7 mouse cellular contexts compared by ENCODE assay signal in the genomic region with DNA sequence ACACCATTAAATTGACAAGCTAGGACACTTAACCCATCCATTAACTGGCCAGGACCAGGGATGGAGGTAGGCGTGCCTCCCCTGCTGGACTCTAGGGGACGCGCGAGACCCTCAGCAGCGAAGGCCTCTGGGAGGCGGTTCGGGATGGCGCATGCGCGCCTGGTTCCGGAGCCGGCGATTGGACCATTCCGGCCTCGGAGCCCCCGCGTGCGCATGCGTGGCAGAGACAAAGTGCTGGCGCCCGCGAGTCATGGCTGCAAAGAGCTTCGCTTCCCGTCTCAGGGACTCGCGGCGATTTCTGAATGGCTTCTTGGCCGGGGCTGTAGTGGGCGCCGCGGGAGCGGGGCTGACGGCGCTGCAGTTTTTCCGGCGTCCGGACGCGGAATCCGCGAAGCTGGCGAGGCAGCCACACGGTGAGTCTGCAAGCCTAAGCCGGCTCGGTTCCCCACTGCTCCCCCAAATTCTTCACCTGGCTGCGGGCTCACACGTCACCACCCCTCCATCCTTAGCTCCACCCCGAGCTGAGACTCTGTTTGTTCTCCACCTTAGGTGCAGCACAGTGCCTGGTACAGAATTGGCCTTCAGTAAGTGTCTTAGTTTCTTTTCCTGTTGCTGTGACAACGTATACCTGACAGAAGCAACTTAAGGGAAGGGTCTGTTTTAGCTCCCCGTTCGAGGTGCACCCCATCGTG. TPM values are rescaled to one million over a fixed set of nuclear protein-coding genes. Genes with fewer than 3 reads are reported as not detected.
DNase-seq lines count a peak whose midpoint lies in the region; ATAC-seq and TF ChIP-seq lines count a peak whose summit lies in the region.

A gene (plus strand): TSS at position 206 of the 692 bp plus-strand sequence.

- H3K27me3 ChIP-seq in embryonic facial prominence, embryonic 11.5 days (ENCODE audit: control insufficient read depth, insufficient read depth, low read length): no peaks in the 10 kb centered on the region
- no peaks in the 10 kb centered on the region for H3K27me3 ChIP-seq in kidney, adult 2 months (replicated peaks; ENCODE audit: control insufficient read depth, insufficient read depth, low read length)
- no peaks in the 10 kb centered on the region for H3K27me3 ChIP-seq in limb, embryonic 12.5 days
- no peaks in the 10 kb centered on the region for H3K27me3 ChIP-seq in midbrain, embryonic 15.5 days (replicated peaks)
- H3K27me3 ChIP-seq in spleen, adult 2 months (ENCODE audit: control insufficient read depth, insufficient read depth, low read length): no peaks in the 10 kb centered on the region

- peak; percentile 90 for ATAC-seq in embryonic facial prominence, embryonic 11.5 days (replicated peaks; ENCODE audit: insufficient number of reproducible peaks, low FRiP score, low TSS enrichment, low read depth)
- ATAC-seq in limb, embryonic 12.5 days (ENCODE audit: insufficient number of reproducible peaks, insufficient read depth, low FRiP score, low TSS enrichment, low read depth): peak; percentile 89
- ATAC-seq in midbrain, embryonic 15.5 days (replicated peaks): peak; percentile 93

- H3K36me3 ChIP-seq in embryonic facial prominence, embryonic 11.5 days (replicated peaks; ENCODE audit: control insufficient read depth, insufficient read depth, low read depth, low read length): peaks cover under 1% of the 10 kb centered on the region
- H3K36me3 ChIP-seq in kidney, adult 2 months (ENCODE audit: control insufficient read depth, insufficient read depth, low read length): no peaks in the 10 kb centered on the region
- H3K36me3 ChIP-seq in limb, embryonic 12.5 days: peaks cover 45% of the 10 kb centered on the region
- H3K36me3 ChIP-seq in midbrain, embryonic 15.5 days (replicated peaks): peaks cover 17% of the 10 kb centered on the region
- H3K36me3 ChIP-seq in spleen, adult 2 months (ENCODE audit: control insufficient read depth, insufficient read depth, low read length): peaks cover 12% of the 10 kb centered on the region

- H3K4me1 ChIP-seq in embryonic facial prominence, embryonic 11.5 days (ENCODE audit: control insufficient read depth, insufficient read depth, low read length): peaks cover 3% of the 10 kb centered on the region
- H3K4me1 ChIP-seq in kidney, adult 2 months (ENCODE audit: control insufficient read depth, insufficient read depth, low read length): peaks cover 3% of the 10 kb centered on the region; the same call in 1 of the 2 replicates
- H3K4me1 ChIP-seq in limb, embryonic 12.5 days (replicated peaks): peaks cover 11% of the 10 kb centered on the region
- H3K4me1 ChIP-seq in midbrain, embryonic 15.5 days: peaks cover 23% of the 10 kb centered on the region
- H3K4me1 ChIP-seq in spleen, adult 2 months (ENCODE audit: control insufficient read depth, insufficient read depth, insufficient read length): peaks cover 5% of the 10 kb centered on the region; the same call in 1 of the 2 replicates

- peak; percentile 99 for DNase-seq in adrenal gland, postnatal 14 days
- peak; percentile 99 for DNase-seq in embryonic facial prominence, embryonic 11.5 days (ENCODE audit: low spot score)
- DNase-seq in heart, adult 18-20 months: peak; percentile 97 to 98
- DNase-seq in kidney, adult 2 months: peak; percentile 98
- DNase-seq in spleen, adult 2 months (ENCODE audit: low read depth in 1 of 2, low spot score in 2 of 2): peak; percentile 83 to 96

- peak within 1 kb of the TSS; percentile 81 for H3K4me2 ChIP-seq in embryonic facial prominence, embryonic 11.5 days (ENCODE audit: low read depth, low read length)
- H3K4me2 ChIP-seq in limb, embryonic 12.5 days: peak within 1 kb of the TSS; percentile 91
- H3K4me2 ChIP-seq in midbrain, embryonic 15.5 days: peak within 1 kb of the TSS; percentile 86

- H3K27ac ChIP-seq in embryonic facial prominence, embryonic 11.5 days (replicated peaks; ENCODE audit: low read depth, low read length): peak within 1 kb of the TSS; percentile 60; the same call in 1 of the 2 replicates
- no peak within 1 kb of the TSS for H3K27ac ChIP-seq in kidney, adult 2 months (ENCODE audit: insufficient read depth, low read depth, low read length)
- H3K27ac ChIP-seq in limb, embryonic 12.5 days: peak within 1 kb of the TSS; percentile 92
- H3K27ac ChIP-seq in midbrain, embryonic 15.5 days: peak within 1 kb of the TSS; percentile 91
- peak within 1 kb of the TSS; percentile 61; the same call in 1 of the 2 replicates for H3K27ac ChIP-seq in spleen, adult 2 months (ENCODE audit: insufficient read depth, low read length)

- TF ChIP-seq CTCF in kidney, adult 2 months (conservative IDR thresholded peaks at IDR 0.05; ENCODE audit: insufficient read depth, insufficient read length, low read depth, low read length): peak; percentile 70
- peak; percentile 59; the same call in 1 of the 2 replicates for TF ChIP-seq CTCF in spleen, adult 2 months (IDR thresholded peaks at IDR 0.05; ENCODE audit: extremely low read depth, insufficient read depth, insufficient read length, insufficient replicate concordance)

- under 1% methylated on average over 51 of the region's 52 CpGs for WGBS in embryonic facial prominence, embryonic 11.5 days
- under 1% methylated on average over 52 of the region's 52 CpGs for WGBS in kidney, adult 2 months
- under 1% methylated on average over 52 of the region's 52 CpGs for WGBS in limb, embryonic 12.5 days
- under 1% methylated on average over 52 of the region's 52 CpGs for WGBS in midbrain, embryonic 15.5 days
- WGBS in spleen, adult 2 months: under 1% methylated on average over 52 of the region's 52 CpGs

- H3K9me3 ChIP-seq in embryonic facial prominence, embryonic 11.5 days (replicated peaks; ENCODE audit: control insufficient read depth, low read length): no peaks in the 10 kb centered on the region
- no peaks in the 10 kb centered on the region for H3K9me3 ChIP-seq in limb, embryonic 12.5 days
- no peaks in the 10 kb centered on the region for H3K9me3 ChIP-seq in midbrain, embryonic 15.5 days

- peak within 1 kb of the TSS; percentile 95 for H3K9ac ChIP-seq in embryonic facial prominence, embryonic 11.5 days (replicated peaks; ENCODE audit: low read length)
- H3K9ac ChIP-seq in limb, embryonic 12.5 days (replicated peaks): peak within 1 kb of the TSS; percentile 85
- peak within 1 kb of the TSS; percentile 97 for H3K9ac ChIP-seq in midbrain, embryonic 15.5 days

- peak within 1 kb of the TSS; percentile 56 for H3K4me3 ChIP-seq in embryonic facial prominence, embryonic 11.5 days (ENCODE audit: low read depth, low read length)
- peak within 1 kb of the TSS; percentile 86 for H3K4me3 ChIP-seq in kidney, adult 2 months (ENCODE audit: insufficient read depth, low read depth, low read length)
- peak within 1 kb of the TSS; percentile 84 for H3K4me3 ChIP-seq in limb, embryonic 12.5 days (replicated peaks)
- H3K4me3 ChIP-seq in midbrain, embryonic 15.5 days: peak within 1 kb of the TSS; percentile 99
- peak within 1 kb of the TSS; percentile 72 for H3K4me3 ChIP-seq in spleen, adult 2 months (ENCODE audit: extremely low read depth, insufficient read depth, insufficient read length)

- TF ChIP-seq POLR2A in kidney, adult 2 months (IDR thresholded peaks at IDR 0.05; ENCODE audit: low read depth, low read length): no peak
- TF ChIP-seq POLR2A in spleen, adult 2 months (IDR thresholded peaks at IDR 0.05; ENCODE audit: low read depth, low read length): no peak

RNA-seq across cellular contexts. Expression of the gene that starts here (rescaled TPM):
- 4.2 and 4.5 TPM in 2 replicates for total RNA-seq in adrenal gland, postnatal 14 days (2021)
- 50.7 and 53.6 TPM in 2 replicates for polyA plus RNA-seq in embryonic facial prominence, embryonic 11.5 days (2014; fragmentation: Nextera tagmentation; extraction: Ambion mirVana)
- 1 to 10 TPM; 2.7 to 4.0 TPM for total RNA-seq in heart, adult 18-20 months (2021)
- polyA plus RNA-seq in kidney, adult 2 months (2012; rRNA removed): 1.7 and 2.2 TPM in 2 replicates
- polyA plus RNA-seq in limb, embryonic 12.5 days (2016; fragmentation: Nextera tagmentation; extraction: Ambion mirVana): 48.5 and 50.8 TPM in 2 replicates
- 53.3 and 53.4 TPM in 2 replicates for polyA plus RNA-seq in midbrain, embryonic 15.5 days (2015; fragmentation: Nextera tagmentation; extraction: Ambion mirVana)
- 1.9 and 2.2 TPM in 2 replicates for polyA plus RNA-seq in spleen, adult 2 months (2012; rRNA removed)

Comparison
In these comparisons a context has a peak if more than half of its experiments do, and no peak if none do; other contexts are left out.
1. RNA of the gene that starts here (polyA plus RNA-seq): 53.3 to 53.4 TPM in midbrain, embryonic 15.5 days, 48.5 to 50.8 TPM in limb, embryonic 12.5 days and 50.7 to 53.6 TPM in embryonic facial prominence, embryonic 11.5 days; 1.9 to 2.2 TPM in spleen, adult 2 months and 1.7 to 2.2 TPM in kidney, adult 2 months; every median in the first group is over 10 times any median in the second.
2. Peak in every context shown above with its lines, with median percentiles within 50 percentile points of each other: DNase-seq, ATAC-seq, H3K4me2 ChIP-seq, H3K4me3 ChIP-seq and H3K9ac ChIP-seq.